Mouse (Mus musculus) heart, embryonic 11.5 days (tissue): Measurements from ENCODE around the gene Atp9a. TPM values are rescaled to one million over a fixed set of nuclear protein-coding genes. Genes with fewer than 3 reads are reported as not detected.

Experiments
- ATAC-seq: fragments of 200-750 bp; cut with Nextera tagmentation; replicated peaks from 2 replicates; pipeline ENCODE4 v1.8.0; 2017; ENCODE audit warnings: moderate library complexity; ENCODE audit not compliant: insufficient number of reproducible peaks, low FRiP score, low TSS enrichment
- H3K27ac ChIP-seq: fragments of 300-500 bp; sonication (generic); 2 replicates; pipeline ENCODE4 v1.5.1; 2014; ENCODE audit warnings: mild to moderate bottlenecking, low read depth, low read length
- H3K27me3 ChIP-seq: fragments of 300-500 bp; sonication (generic); 2 replicates; pipeline ENCODE4 v1.6.1; 2014; ENCODE audit warnings: mild to moderate bottlenecking, low read length, mixed read lengths; ENCODE audit not compliant: control insufficient read depth, insufficient read depth
- H3K36me3 ChIP-seq: fragments of 300-500 bp; sonication (generic); 2 replicates; pipeline ENCODE4 v1.6.1; 2014; ENCODE audit warnings: mild to moderate bottlenecking, low read length, moderate library complexity, mixed read lengths; ENCODE audit not compliant: control insufficient read depth, insufficient read depth
- H3K4me1 ChIP-seq: fragments of 300-500 bp; sonication (generic); 2 replicates; pipeline ENCODE4 v1.6.1; 2014; ENCODE audit warnings: low read length; ENCODE audit not compliant: control insufficient read depth, insufficient read depth
- H3K4me2 ChIP-seq: fragments of 300-500 bp; sonication (generic); 2 replicates; pipeline ENCODE4 v1.6.1; 2014; ENCODE audit warnings: mild to moderate bottlenecking, moderate library complexity
- H3K4me3 ChIP-seq: fragments of 300-500 bp; sonication (generic); 2 replicates; pipeline ENCODE4 v1.5.1; 2014; ENCODE audit warnings: low read depth, low read length
- H3K9ac ChIP-seq: fragments of 300-500 bp; sonication (generic); 2 replicates; pipeline ENCODE4 v1.6.1; 2014; ENCODE audit warnings: mild to moderate bottlenecking, low read depth, low read length, moderate library complexity
- H3K9me3 ChIP-seq: fragments of 300-500 bp; sonication (generic); replicated peaks from 2 replicates; pipeline ENCODE4 v1.6.1; 2016; ENCODE audit warnings: low read length; ENCODE audit not compliant: control insufficient read depth
- WGBS: fragments of 180-500 bp; shearing (Covaris S2); extraction: QIAGEN DNeasy Blood & Tissue Kit; methylation state at CpG from one replicate; pipeline ENCODE4 v1.1.7; 2014; ENCODE audit not compliant: insufficient replicate concordance; 5-methylcytosine and 5-hydroxymethylcytosine counted together
- polyA plus RNA-seq: library from polyadenylated mRNA; unstranded; fragments of >200 nt; fragmentation: Nextera tagmentation; extraction: Ambion mirVana; gene quantifications from 2 replicates; pipeline ENCODE4 v1.2.1, GENCODE M21; 2014

The Atp9a gene
- polyA plus RNA-seq, 1 experiment from 2014 or later = 7.5 TPM

- no peak overlapping the region for H3K4me2 ChIP-seq
- WGBS = 31% methylated on average over 15 of the region's 15 CpGs
- H3K36me3 ChIP-seq = no peaks in the 10 kb centered on the region
- no peak overlapping the region for H3K9ac ChIP-seq
- H3K9me3 ChIP-seq = peaks cover 3% of the 10 kb centered on the region; the same call in 1 of the 2 replicates
- H3K4me3 ChIP-seq = no peak overlapping the region
- ATAC-seq = no peak
- 0 out of 2 replicates have a peak, but pooled peaks cover 3% of the 10 kb centered on the region for H3K27me3 ChIP-seq
- H3K4me1 ChIP-seq = no peaks in the 10 kb centered on the region
- H3K27ac ChIP-seq = no peak overlapping the region
Measured at GRCm38 (mm10) chr2:168683520-168684150, 58.6 kb downstream of the Atp9a start.

- no peaks in the 10 kb centered on the region for H3K36me3 ChIP-seq
- no peak overlapping the region for H3K4me2 ChIP-seq
- H3K9ac ChIP-seq = no peak overlapping the region
- no peak overlapping the region for H3K27ac ChIP-seq
- peaks cover 3% of the 10 kb centered on the region; the same call in 1 of the 2 replicates for H3K9me3 ChIP-seq
- no peak overlapping the region for H3K4me3 ChIP-seq
- H3K4me1 ChIP-seq = no peaks in the 10 kb centered on the region
- 0 out of 2 replicates have a peak, but pooled peaks cover 3% of the 10 kb centered on the region for H3K27me3 ChIP-seq
- no peak for ATAC-seq
- WGBS = 69% methylated on average over 2 of the region's 2 CpGs
Measured at GRCm38 (mm10) chr2:168682721-168683120, 59.5 kb downstream of the Atp9a start.

- no peaks in the 10 kb centered on the region for H3K36me3 ChIP-seq
- no peak overlapping the region for H3K27ac ChIP-seq
- no peak overlapping the region for H3K9ac ChIP-seq
- no peak overlapping the region for H3K4me3 ChIP-seq
- H3K27me3 ChIP-seq = 0 out of 2 replicates have a peak, but pooled peaks cover 3% of the 10 kb centered on the region
- no peak overlapping the region for H3K4me2 ChIP-seq
- no peaks in the 10 kb centered on the region for H3K4me1 ChIP-seq
- 85% methylated on average over 9 of the region's 9 CpGs for WGBS
- no peak for ATAC-seq
- peaks cover 3% of the 10 kb centered on the region; the same call in 1 of the 2 replicates for H3K9me3 ChIP-seq
Measured at GRCm38 (mm10) chr2:168681531-168681930, 60.7 kb downstream of the Atp9a start.

GRCm38 (mm10) chr2:168679381-168680199 is 62.6 kb downstream of the Atp9a start:
- Histone ChIP-seq H3K36me3 (no peaks in the 10 kb centered on the region), H3K27ac (no peak overlapping the region), H3K27me3 (0 out of 2 replicates have a peak, but pooled peaks cover 6% of the 10 kb centered on the region), H3K4me2 (no peak overlapping the region), H3K4me1 (no peaks in the 10 kb centered on the region), H3K9ac (no peak overlapping the region), H3K4me3 (no peak overlapping the region), H3K9me3 (peaks cover 3% of the 10 kb centered on the region; the same call in 1 of the 2 replicates)
- no peak for ATAC-seq
- 56% methylated on average over 19 of the region's 19 CpGs for WGBS

GRCm38 (mm10) chr2:168678662-168679294 is 63.4 kb downstream of the Atp9a start:
- H3K9ac ChIP-seq = no peak overlapping the region
- no peak overlapping the region for H3K4me3 ChIP-seq
- no peak overlapping the region for H3K27ac ChIP-seq
- H3K27me3 ChIP-seq = 0 out of 2 replicates have a peak, but pooled peaks cover 6% of the 10 kb centered on the region
- 72% methylated on average over 15 of the region's 15 CpGs for WGBS
- H3K36me3 ChIP-seq = peaks cover under 1% of the 10 kb centered on the region; the same call in 1 of the 2 replicates
- no peak overlapping the region for H3K4me2 ChIP-seq
- peaks cover 3% of the 10 kb centered on the region; the same call in 1 of the 2 replicates for H3K9me3 ChIP-seq
- no peak for ATAC-seq
- H3K4me1 ChIP-seq = no peaks in the 10 kb centered on the region

GRCm38 (mm10) chr2:168677650-168678049 is 64.6 kb downstream of the Atp9a start:
- Histone ChIP-seq H3K36me3 (peaks cover 5% of the 10 kb centered on the region; the same call in 1 of the 2 replicates), H3K4me1 (no peaks in the 10 kb centered on the region), H3K27me3 (0 out of 2 replicates have a peak, but pooled peaks cover 6% of the 10 kb centered on the region), H3K27ac (no peak overlapping the region), H3K9me3 (peaks cover 3% of the 10 kb centered on the region; the same call in 1 of the 2 replicates), H3K4me3 (no peak overlapping the region), H3K4me2 (no peak overlapping the region), H3K9ac (no peak overlapping the region)
- WGBS = 69% methylated on average over 9 of the region's 9 CpGs
- ATAC-seq = no peak; the same call in 1 of the 2 replicates

- no peaks in the 10 kb centered on the region for H3K9me3 ChIP-seq
- H3K4me2 ChIP-seq = no peak overlapping the region
- no peak overlapping the region for H3K27ac ChIP-seq
- H3K36me3 ChIP-seq = peaks cover 5% of the 10 kb centered on the region; the same call in 1 of the 2 replicates
- no peak overlapping the region for H3K4me3 ChIP-seq
- no peaks in the 10 kb centered on the region for H3K4me1 ChIP-seq
- ATAC-seq = no peak
- H3K27me3 ChIP-seq = peaks cover 8% of the 10 kb centered on the region; the same call in 1 of the 2 replicates
- WGBS = 84% methylated on average over 9 of the region's 9 CpGs
- H3K9ac ChIP-seq = no peak overlapping the region
Measured at GRCm38 (mm10) chr2:168671724-168672123, 70.5 kb downstream of the Atp9a start.

- WGBS = 70% methylated on average over 14 of the region's 14 CpGs
- no peaks in the 10 kb centered on the region for H3K9me3 ChIP-seq
- H3K27ac ChIP-seq = no peak overlapping the region
- no peak overlapping the region for H3K4me2 ChIP-seq
- no peak overlapping the region for H3K4me3 ChIP-seq
- no peak for ATAC-seq
- H3K9ac ChIP-seq = no peak overlapping the region
- peaks cover 5% of the 10 kb centered on the region; the same call in 1 of the 2 replicates for H3K36me3 ChIP-seq
- H3K4me1 ChIP-seq = no peaks in the 10 kb centered on the region
- peaks cover 4% of the 10 kb centered on the region; the same call in 1 of the 2 replicates for H3K27me3 ChIP-seq
Measured at GRCm38 (mm10) chr2:168670241-168670640, 72.0 kb downstream of the Atp9a start.
